Mouse (Mus musculus): Measurements from ENCODE around the gene Tnfsf11. TPM values are rescaled to one million over a fixed set of nuclear protein-coding genes. Genes with fewer than 3 reads are reported as not detected.
A peak's percentile ranks its signal among the peaks of the same experiment; 100 is the strongest.

The Tnfsf11 gene
- total RNA-seq (2021), result not detected
- long read RNA-seq, experiment 1, result 0 reads
- long read RNA-seq, experiment 2, result 0 reads

GRCm38 (mm10) chr14:78307286-78308237 is at the start of gene Tnfsf11:
Gene Tnfsf11 (minus strand): TSS chr14:78308043.
- DNase-seq, result peak; percentile 8
- intact Hi-C loops (cut with DNase I; ENCODE audit: low total_unique reads), result no loop called here

GRCm38 (mm10) chr14:78356764-78357163 is 48.9 kb upstream of the Tnfsf11 start:
- intact Hi-C loops (cut with DNase I; ENCODE audit: low total_unique reads), result no loop called here

GRCm38 (mm10) chr14:78355381-78355780 is 47.5 kb upstream of the Tnfsf11 start:
- no peak for DNase-seq
- intact Hi-C loops (cut with DNase I; ENCODE audit: low total_unique reads), result no loop called here

More at GRCm38 (mm10) chr14:78356764-78357163, 48.9 kb upstream of the Tnfsf11 start:
- no peak for DNase-seq

GRCm38 (mm10) chr14:78352865-78353264 is 45.0 kb upstream of the Tnfsf11 start:
- intact Hi-C loops (cut with DNase I; ENCODE audit: low total_unique reads), result no loop called here
- DNase-seq, result no peak

GRCm38 (mm10) chr14:78351544-78351943 is 43.7 kb upstream of the Tnfsf11 start:
- intact Hi-C loops (cut with DNase I; ENCODE audit: low total_unique reads), result no loop called here
- no peak for DNase-seq

GRCm38 (mm10) chr14:78347715-78348114 is 39.9 kb upstream of the Tnfsf11 start:
- intact Hi-C loops (cut with DNase I; ENCODE audit: low total_unique reads), result no loop called here
- no peak for DNase-seq

- intact Hi-C loops (cut with DNase I; ENCODE audit: low total_unique reads), result no loop called here
- DNase-seq, result no peak
These were observed 35.2 kb upstream of the Tnfsf11 start for GRCm38 (mm10) chr14:78343007-78343406.

DNA sequence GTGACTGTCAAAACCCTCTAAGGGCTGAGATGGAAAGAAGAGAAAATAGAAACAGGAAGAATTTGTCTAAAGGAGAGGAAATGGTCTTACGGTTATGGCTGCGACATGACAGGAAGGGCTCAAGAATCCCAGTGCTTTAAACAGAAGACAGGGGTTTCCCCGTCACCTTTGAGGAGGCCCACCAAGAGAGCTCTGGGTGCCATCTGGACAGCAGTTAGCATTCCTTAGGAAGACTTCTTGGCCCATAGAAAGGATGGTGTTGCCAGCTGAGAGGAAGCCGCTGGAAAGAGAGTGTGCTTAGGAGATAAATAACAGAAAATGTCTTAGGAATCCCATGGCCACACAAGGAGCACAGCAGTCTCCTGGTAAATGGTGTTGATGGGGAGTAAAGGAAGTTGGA is 34.3 kb upstream of the Tnfsf11 start:
- intact Hi-C loops (cut with DNase I; ENCODE audit: low total_unique reads), result no loop called here
- DNase-seq, result no peak

DNA sequence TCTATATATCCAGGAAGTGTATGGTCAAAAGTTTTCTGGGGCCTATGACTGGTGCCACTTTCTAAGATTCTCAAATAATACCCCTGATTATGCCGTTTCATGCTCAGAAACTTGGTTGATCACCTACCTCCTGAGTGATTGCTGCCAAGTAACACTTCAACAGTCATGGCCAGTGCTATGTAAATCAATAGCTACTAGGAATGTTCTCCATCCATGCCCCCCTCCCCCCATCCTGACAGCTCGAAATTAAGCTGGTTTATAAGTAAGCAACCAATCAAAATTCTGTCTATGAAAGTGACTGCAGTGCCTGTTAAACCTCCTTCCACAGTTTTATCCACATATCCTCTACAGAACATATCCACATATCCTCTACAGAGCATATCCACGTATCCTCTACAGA is 25.5 kb upstream of the Tnfsf11 start:
- intact Hi-C loops (cut with DNase I; ENCODE audit: low total_unique reads), result no loop called here
- no peak for DNase-seq

- no peak for DNase-seq
- intact Hi-C loops (cut with DNase I; ENCODE audit: low total_unique reads), result no loop called here
These were observed 23.5 kb upstream of the Tnfsf11 start for GRCm38 (mm10) chr14:78331368-78331767.

DNA sequence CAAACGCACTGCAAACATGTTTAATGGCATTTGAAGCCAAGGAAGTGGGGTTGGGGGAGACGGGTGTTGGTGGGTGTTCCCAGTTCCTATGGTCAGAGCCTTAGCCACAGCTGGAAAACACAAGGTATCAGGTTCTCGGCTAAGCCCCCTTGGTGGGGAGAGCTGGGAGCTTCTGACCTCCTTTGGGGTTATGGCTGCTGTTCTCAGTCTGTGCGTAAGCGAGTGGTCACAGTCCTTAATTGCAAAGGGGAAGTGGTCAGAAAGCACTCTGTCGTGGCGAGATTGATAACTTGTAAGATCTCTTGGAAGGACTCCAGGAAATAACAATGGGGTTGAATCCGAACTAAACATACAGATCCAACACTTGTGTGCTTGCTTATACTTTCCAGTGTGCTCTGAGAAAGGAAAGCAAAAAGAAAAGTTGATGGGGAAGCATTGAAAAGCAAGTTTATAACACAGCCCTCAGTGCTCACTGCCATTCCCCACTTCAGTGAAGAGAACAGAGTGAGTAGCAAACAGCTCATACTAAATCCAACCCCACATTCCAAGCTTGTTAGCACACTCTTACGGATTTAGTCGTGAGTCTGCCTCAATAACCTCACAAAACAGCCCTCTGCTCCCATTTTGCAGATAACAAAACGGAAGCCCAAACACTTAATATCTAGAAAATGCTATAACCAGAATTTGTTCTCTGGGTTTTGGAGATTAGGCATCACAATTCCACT is 22.9 kb upstream of the Tnfsf11 start:
- intact Hi-C loops (cut with DNase I; ENCODE audit: low total_unique reads), result no loop called here
- DNase-seq, result no peak

GRCm38 (mm10) chr14:78329765-78330451 is 22.1 kb upstream of the Tnfsf11 start:
- no peak for DNase-seq

GRCm38 (mm10) chr14:78323356-78323755 is 15.5 kb upstream of the Tnfsf11 start:
- no peak for DNase-seq
- intact Hi-C loops (cut with DNase I; ENCODE audit: low total_unique reads), result no loop called here

More at GRCm38 (mm10) chr14:78329765-78330451, 22.1 kb upstream of the Tnfsf11 start:
- intact Hi-C loops (cut with DNase I; ENCODE audit: low total_unique reads), result no loop called here

DNA sequence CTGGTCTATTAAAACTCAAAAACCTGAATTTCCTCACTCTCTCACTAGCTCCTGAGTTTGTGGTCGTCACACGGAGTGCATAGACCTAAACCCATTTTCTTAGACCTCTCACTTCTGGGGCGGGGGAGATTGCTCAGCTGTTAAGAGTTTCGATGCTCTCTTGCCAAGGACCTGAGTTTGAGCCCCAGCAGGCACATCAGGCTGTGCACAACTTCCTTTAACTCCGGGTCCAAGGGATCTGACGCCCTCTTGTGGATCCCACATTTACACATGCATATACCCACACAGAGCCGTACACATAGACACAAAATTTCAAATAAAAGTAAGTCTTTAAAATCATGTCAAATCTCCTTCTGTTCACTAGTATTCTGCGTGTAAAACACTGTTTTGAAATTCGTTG is 15.1 kb upstream of the Tnfsf11 start:
- DNase-seq, result no peak
- intact Hi-C loops (cut with DNase I; ENCODE audit: low total_unique reads), result no loop called here

- intact Hi-C loops (cut with DNase I; ENCODE audit: low total_unique reads), result no loop called here
- DNase-seq, result no peak
These were observed 12.4 kb upstream of the Tnfsf11 start for GRCm38 (mm10) chr14:78320248-78320647.

DNA sequence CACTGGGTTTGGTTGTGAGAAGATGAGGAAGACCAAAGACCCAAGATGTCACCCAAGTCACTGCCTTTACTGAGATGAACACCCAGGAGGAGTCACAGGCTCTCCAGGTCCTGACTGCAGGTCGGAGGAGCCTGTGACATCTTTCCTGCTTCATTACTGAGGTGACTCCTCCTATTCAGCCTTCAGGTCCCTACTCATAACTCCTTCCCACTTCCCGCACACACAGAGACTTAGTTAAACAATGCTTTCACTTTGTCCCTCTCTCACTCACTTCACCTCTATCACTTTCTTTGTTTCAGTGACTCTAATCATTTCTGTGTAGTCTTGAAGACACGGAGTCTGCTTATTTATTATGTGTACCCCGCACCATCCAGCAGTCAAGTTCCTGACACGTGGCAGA is 11.7 kb upstream of the Tnfsf11 start:
- no peak for DNase-seq
- intact Hi-C loops (cut with DNase I; ENCODE audit: low total_unique reads), result no loop called here

DNA sequence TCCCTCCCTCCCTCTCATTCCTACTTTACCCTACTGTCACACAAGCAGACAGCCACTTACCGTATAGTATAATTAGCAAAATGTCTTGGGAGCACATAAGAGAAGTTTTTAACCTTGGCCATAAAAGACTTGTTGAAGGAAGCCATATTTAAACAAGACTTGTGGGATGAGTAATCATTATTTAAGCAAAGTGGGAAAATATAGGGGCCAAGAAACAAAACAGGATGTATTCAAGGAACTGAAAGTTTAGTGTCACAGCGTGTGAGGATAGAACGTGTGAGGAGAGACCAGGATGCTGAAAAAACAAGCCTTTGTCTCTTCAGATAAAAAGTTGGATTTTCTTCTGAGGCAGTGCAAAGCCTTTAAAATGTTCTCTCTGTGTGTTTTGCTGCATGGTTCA is 11.2 kb upstream of the Tnfsf11 start:
- no peak for DNase-seq
- intact Hi-C loops (cut with DNase I; ENCODE audit: low total_unique reads), result no loop called here

- intact Hi-C loops (cut with DNase I; ENCODE audit: low total_unique reads), result no loop called here
- no peak for DNase-seq
These were observed 9.8 kb upstream of the Tnfsf11 start for GRCm38 (mm10) chr14:78317623-78318022.

DNA sequence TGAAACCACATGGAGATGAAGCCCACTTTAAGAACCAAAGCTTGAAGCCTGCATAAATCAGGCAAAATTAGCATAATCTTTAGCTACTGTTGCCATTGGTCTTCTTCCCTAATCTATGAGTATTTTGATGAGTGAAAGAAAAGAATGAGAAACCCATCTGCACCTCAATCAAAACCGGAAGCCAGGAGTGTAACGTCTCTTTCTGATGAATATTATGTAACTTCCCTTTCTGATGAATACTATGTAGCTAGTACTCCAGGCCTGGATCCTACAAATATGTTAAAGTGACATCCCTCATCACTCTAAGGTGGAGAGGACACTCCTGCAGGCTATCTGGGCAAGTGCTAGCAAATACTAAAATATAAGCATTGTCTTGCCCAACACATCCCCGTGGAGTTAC is 6.9 kb downstream of the Tnfsf11 start:
- intact Hi-C loops (cut with DNase I; ENCODE audit: low total_unique reads), result no loop called here
- no peak for DNase-seq

DNA sequence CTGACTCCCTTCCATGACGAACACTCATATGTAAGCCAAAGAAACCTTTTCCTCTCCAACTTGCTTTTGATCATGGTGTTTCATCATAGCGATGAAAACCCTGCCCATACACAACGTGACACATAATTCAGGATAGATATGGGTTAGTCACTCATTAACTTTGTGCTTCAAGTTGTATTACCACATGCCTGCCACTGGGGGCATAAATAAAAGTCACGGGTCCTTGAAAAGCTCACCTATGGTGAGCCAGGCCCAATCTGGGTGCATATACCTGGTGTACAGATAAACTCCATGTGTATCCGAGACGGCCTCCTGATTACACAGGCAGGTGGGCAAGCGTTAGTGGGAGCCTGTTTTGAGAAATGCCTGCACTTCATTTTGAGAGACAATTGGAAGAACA is 15.2 kb downstream of the Tnfsf11 start:
- no peak for DNase-seq
- intact Hi-C loops (cut with DNase I; ENCODE audit: low total_unique reads), result no loop called here

Measured in gastrocnemius, postnatal 14 days (tissue).